Mouse (Mus musculus) midbrain, embryonic 16.5 days (tissue): ENCODE data around the gene Nlrp14. TPM values are rescaled to one million over a fixed set of nuclear protein-coding genes. Genes with fewer than 3 reads are reported as not detected.

Experiments used
- ATAC-seq: fragments of 200-750 bp; cut with Nextera tagmentation; 2 replicates; pipeline ENCODE4 v1.8.0; 2017; ENCODE audit warnings: moderate TSS enrichment
- H3K27ac ChIP-seq: fragments of 300-500 bp; sonication (generic); 2 replicates; pipeline ENCODE4 v1.5.1; 2014; ENCODE audit warnings: mild to moderate bottlenecking, low read length, mixed read lengths
- H3K27me3 ChIP-seq: fragments of 300-500 bp; sonication (generic); 2 replicates; pipeline ENCODE4 v1.6.1; 2014; ENCODE audit warnings: low read depth, low read length, mixed read lengths; ENCODE audit not compliant: control insufficient read depth, insufficient read depth
- H3K36me3 ChIP-seq: fragments of 300-500 bp; sonication (generic); 2 replicates; pipeline ENCODE4 v1.6.1; 2014; ENCODE audit warnings: mild to moderate bottlenecking, low read length, moderate library complexity, mixed read lengths; ENCODE audit not compliant: control insufficient read depth, insufficient read depth
- H3K4me1 ChIP-seq: fragments of 300-500 bp; sonication (generic); 2 replicates; pipeline ENCODE4 v1.6.1; 2014; ENCODE audit warnings: mild to moderate bottlenecking, low read length, mixed read lengths; ENCODE audit not compliant: control insufficient read depth, insufficient read depth
- H3K4me2 ChIP-seq: fragments of 300-500 bp; sonication (generic); 2 replicates; pipeline ENCODE4 v1.6.1; 2014; ENCODE audit warnings: mild to moderate bottlenecking, low read length, mixed read lengths
- H3K4me3 ChIP-seq: fragments of 300-500 bp; sonication (generic); 2 replicates; pipeline ENCODE4 v1.5.1; 2014; ENCODE audit warnings: low read depth, mild to moderate bottlenecking, low read length, moderate library complexity, mixed read lengths
- H3K9ac ChIP-seq: fragments of 300-500 bp; sonication (generic); 2 replicates; pipeline ENCODE4 v1.6.1; 2014; ENCODE audit warnings: low read depth, low read length, mixed read lengths
- H3K9me3 ChIP-seq: fragments of 300-500 bp; sonication (generic); replicated peaks from 2 replicates; pipeline ENCODE4 v1.6.1; 2014; ENCODE audit warnings: mild to moderate bottlenecking, low read length, mixed read lengths; ENCODE audit not compliant: control insufficient read depth, poor library complexity, severe bottlenecking
- WGBS: fragments of 180-500 bp; shearing (Covaris S2); extraction: QIAGEN DNeasy Blood & Tissue Kit; methylation state at CpG from one replicate; pipeline ENCODE4 v1.1.7; 2014; 5-methylcytosine and 5-hydroxymethylcytosine counted together
- polyA plus RNA-seq: library from polyadenylated mRNA; unstranded; fragments of >200 nt; fragmentation: Nextera tagmentation; extraction: Ambion mirVana; gene quantifications from 2 replicates; pipeline ENCODE4 v1.2.1, GENCODE M21; 2015

The Nlrp14 gene
- polyA plus RNA-seq, 1 experiment from 2014 or later, result not detected

- Histone ChIP-seq H3K4me3 (no peak overlapping the region), H3K9me3 (no peaks in the 10 kb centered on the region), H3K4me1 (no peaks in the 10 kb centered on the region), H3K9ac (no peak overlapping the region), H3K36me3 (no peaks in the 10 kb centered on the region), H3K4me2 (no peak overlapping the region), H3K27ac (no peak overlapping the region), H3K27me3 (no peaks in the 10 kb centered on the region)
- WGBS, result 82% methylated on average over 2 of the region's 2 CpGs
- no peak for ATAC-seq
These were observed 50.1 kb downstream of the Nlrp14 start for GRCm38 (mm10) chr7:107216845-107217244.

- no peaks in the 10 kb centered on the region for H3K4me1 ChIP-seq
- no peak overlapping the region for H3K4me2 ChIP-seq
- no peaks in the 10 kb centered on the region for H3K9me3 ChIP-seq
- H3K36me3 ChIP-seq, result no peaks in the 10 kb centered on the region
- no peaks in the 10 kb centered on the region for H3K27me3 ChIP-seq
- no peak for ATAC-seq
- no peak overlapping the region for H3K9ac ChIP-seq
- WGBS, result 24% methylated on average over 3 of the region's 3 CpGs
- H3K27ac ChIP-seq, result no peak overlapping the region
- no peak overlapping the region for H3K4me3 ChIP-seq
These were observed 70.1 kb downstream of the Nlrp14 start for GRCm38 (mm10) chr7:107236854-107237253.

- Histone ChIP-seq H3K4me3 (no peak overlapping the region), H3K27ac (no peak overlapping the region), H3K4me2 (no peak overlapping the region), H3K9ac (no peak overlapping the region), H3K36me3 (no peaks in the 10 kb centered on the region), H3K4me1 (no peaks in the 10 kb centered on the region), H3K27me3 (no peaks in the 10 kb centered on the region), H3K9me3 (no peaks in the 10 kb centered on the region)
- ATAC-seq, result no peak
- 78% methylated on average over 3 of the region's 3 CpGs for WGBS
These were observed 70.7 kb downstream of the Nlrp14 start for GRCm38 (mm10) chr7:107237498-107237897.

- WGBS, result 65% methylated on average over 5 of the region's 5 CpGs
- no peak overlapping the region for H3K4me2 ChIP-seq
- H3K9ac ChIP-seq, result no peak overlapping the region
- no peaks in the 10 kb centered on the region for H3K36me3 ChIP-seq
- H3K27me3 ChIP-seq, result no peaks in the 10 kb centered on the region
- no peak overlapping the region for H3K27ac ChIP-seq
- no peak overlapping the region for H3K4me3 ChIP-seq
- peak; percentile 72 for ATAC-seq
- no peaks in the 10 kb centered on the region for H3K9me3 ChIP-seq
- no peaks in the 10 kb centered on the region for H3K4me1 ChIP-seq
These were observed 74.6 kb downstream of the Nlrp14 start for GRCm38 (mm10) chr7:107241371-107241883.

Other genes starting within 250 kb of the Nlrp14 start
- not detected in 2 replicates for gene Olfr709-ps1, start 234.8 kb upstream of the Nlrp14 start, polyA plus RNA-seq
- not detected in 2 replicates for gene Olfr710, start 218.7 kb upstream of the Nlrp14 start, polyA plus RNA-seq
- gene Olfr6, start 203.1 kb upstream of the Nlrp14 start, polyA plus RNA-seq, result not detected in 2 replicates
- gene Olfr711, start 191.5 kb upstream of the Nlrp14 start, polyA plus RNA-seq, result not detected in 2 replicates
- not detected in 2 replicates for gene Olfr2, start 160.9 kb upstream of the Nlrp14 start, polyA plus RNA-seq
- not detected in 2 replicates for gene Olfr713, start 135.8 kb upstream of the Nlrp14 start, polyA plus RNA-seq
- not detected in 2 replicates for gene Olfr714, start 96.0 kb upstream of the Nlrp14 start, polyA plus RNA-seq
- gene Olfr17, start 73.8 kb upstream of the Nlrp14 start, polyA plus RNA-seq, result not detected in 2 replicates
- not detected in 2 replicates for gene Olfr715b, start 56.6 kb upstream of the Nlrp14 start, polyA plus RNA-seq
- not detected in 2 replicates for gene Olfr715, start 35.9 kb upstream of the Nlrp14 start, polyA plus RNA-seq
- not detected in 2 replicates for gene Olfr716, start 28.7 kb upstream of the Nlrp14 start, polyA plus RNA-seq
- not detected in 2 replicates for gene Rbmxl2, start 42.5 kb downstream of the Nlrp14 start, polyA plus RNA-seq
- 13.6 and 13.8 TPM in 2 replicates for gene Syt9, start 203.7 kb downstream of the Nlrp14 start, polyA plus RNA-seq